Mouse (Mus musculus) left cerebral cortex, postnatal 14 days (tissue): ENCODE measurements around the gene Fads6. TPM values are rescaled to one million over a fixed set of nuclear protein-coding genes. Genes with fewer than 3 reads are reported as not detected.

Experiments used
- DNase-seq, 2 experiments: peaks; one replicate each; pipeline ENCODE4 v3.0.0; 2021 to 2022; ENCODE audit warnings: low spot score in 2 of 2, mixed read lengths in 1 of 2
- intact Hi-C: fragments of 180-260 bp; cut with DNase I; formaldehyde crosslinking; loops from one replicate; pipeline ENCODE4 v1.15.1; 2025
- microRNA-seq, 2 experiments: library from miRNA; unstranded; fragments of <30 nt; microRNA quantifications; one replicate each; pipeline ENCODE4 v1.2.0; 2022
- total RNA-seq, 2 experiments: library from RNA; stranded (reverse); gene quantifications; 2 replicates each; pipeline ENCODE4 v1.2.3; 2021

Gene Fads6
- total RNA-seq, 2 experiments from 2014 or later = 7.2 to 7.5 TPM

DNA sequence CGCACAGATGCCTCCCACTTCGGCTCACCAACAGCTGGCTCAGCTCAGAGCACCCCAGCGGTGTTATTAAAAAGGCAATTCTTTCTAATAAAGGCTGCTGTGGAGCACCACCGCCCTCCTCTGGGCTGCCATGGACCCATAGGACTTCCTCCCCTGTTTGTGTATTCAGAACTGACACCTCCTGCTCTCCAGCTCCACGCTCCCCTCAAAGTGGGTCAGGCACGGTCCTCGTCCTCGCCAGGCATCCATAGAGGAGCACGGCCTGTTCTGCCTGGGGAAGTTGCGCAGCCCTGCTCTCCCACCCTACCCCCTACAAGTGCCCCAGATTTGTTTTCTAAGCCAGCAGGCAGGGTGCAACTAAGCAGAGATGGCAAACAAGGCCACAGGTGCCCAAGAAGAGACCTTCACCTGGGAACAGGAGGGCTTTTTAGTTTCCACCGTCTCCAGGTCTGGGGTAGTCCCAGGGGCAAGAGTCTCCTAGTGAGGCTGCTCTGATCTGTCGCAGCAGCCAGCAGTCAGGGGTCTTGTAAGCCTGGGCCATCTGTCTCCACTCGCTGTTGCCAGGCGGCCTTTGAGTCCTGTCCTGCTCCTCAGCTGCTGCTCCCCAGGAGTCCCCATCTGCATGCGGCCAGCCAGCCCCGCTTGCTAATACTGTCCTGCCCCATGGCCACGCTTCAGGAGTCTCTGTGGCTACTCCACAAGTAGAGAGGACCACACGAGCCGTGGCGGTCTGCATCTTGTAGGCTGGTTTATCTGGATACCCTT is 63.8 kb downstream of the Fads6 start:
- peak; percentile 53 to 68 for DNase-seq
- intact Hi-C loops = no loop called here

DNA sequence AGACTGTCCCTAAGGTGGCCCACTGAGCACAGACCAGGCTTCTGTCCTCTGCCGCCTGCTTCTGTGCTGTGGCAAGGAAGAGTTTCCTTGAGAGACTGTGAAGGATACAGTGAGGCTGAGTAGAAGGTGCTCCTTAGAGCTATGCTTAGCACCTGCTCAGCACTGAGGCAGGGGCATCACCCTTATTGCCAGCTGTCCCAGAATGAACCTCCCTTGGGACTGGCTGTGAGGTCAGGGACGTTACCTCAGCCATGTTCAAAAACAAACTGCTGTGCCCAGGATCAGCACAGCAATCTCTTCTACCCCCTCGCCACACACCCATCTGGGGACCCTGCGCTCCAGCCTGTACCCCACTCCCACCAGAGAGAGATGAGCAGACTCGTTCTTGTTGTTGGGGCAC is 64.6 kb downstream of the Fads6 start:
- intact Hi-C loops = no loop called here
- DNase-seq = no peak

- intact Hi-C loops = no loop called here
- DNase-seq = no peak
Measured at GRCm38 (mm10) chr11:115231924-115232323, 65.5 kb downstream of the Fads6 start.

GRCm38 (mm10) chr11:115231168-115231915 is 66.1 kb downstream of the Fads6 start:
- DNase-seq = no peak
- intact Hi-C loops = no loop called here

Small RNA genes lying within 50 kb of the gene (microRNA-seq; reads per million reads assigned to microRNA genes)
- gene Gm25837 = 0 reads per million in 2 experiments

Other genes starting within 250 kb of the Fads6 start
- gene Cd300ld3, start 249.3 kb downstream of the Fads6 start, total RNA-seq = not detected
- gene Cd300e, start 235.5 kb downstream of the Fads6 start, total RNA-seq = not detected
- gene Rab37, start 206.2 kb downstream of the Fads6 start, total RNA-seq = under 1 TPM; 0.47 to 0.48 TPM
- under 1 TPM; 0.59 to 0.62 TPM for gene Cd300lf, start 163.7 kb downstream of the Fads6 start, total RNA-seq
- 10 to 100 TPM; 76.2 to 83.0 TPM for gene Slc9a3r1, start 134.3 kb downstream of the Fads6 start, total RNA-seq
- 10 to 100 TPM; 15.1 to 18.7 TPM for gene Tmem104, start 110.2 kb downstream of the Fads6 start, total RNA-seq
- gene Nat9, start 109.8 kb downstream of the Fads6 start, total RNA-seq = 10 to 100 TPM; 16.1 to 16.3 TPM
- 10 to 100 TPM; 39.9 TPM for gene Grin2c, start 30.4 kb downstream of the Fads6 start, total RNA-seq
- gene Fdxr, start 20.6 kb downstream of the Fads6 start, total RNA-seq = 10 to 100 TPM; 19.6 to 20.8 TPM
- under 1 TPM in 1 of 2 experiments, not detected in 1; 0.38 TPM for gene Otop2, start 9.5 kb upstream of the Fads6 start, total RNA-seq
- gene Ush1g, start 24.4 kb upstream of the Fads6 start, total RNA-seq = under 1 TPM; 0.33 to 0.44 TPM
- gene Otop3, start 37.1 kb upstream of the Fads6 start, total RNA-seq = not detected
- 100 to 1,000 TPM in 1 of 2 experiments, 10 to 100 TPM in 1; 98.7 to 101 TPM for gene Hid1, start 70.1 kb upstream of the Fads6 start, total RNA-seq
- 10 to 100 TPM; 15.4 to 17.0 TPM for gene Cdr2l, start 84.3 kb upstream of the Fads6 start, total RNA-seq
- gene Mrpl58, start 106.1 kb upstream of the Fads6 start, total RNA-seq = 100 to 1,000 TPM; 101 to 112 TPM
- 100 to 1,000 TPM; 423 to 448 TPM for gene Atp5h, start 122.3 kb upstream of the Fads6 start, total RNA-seq
- gene Kctd2, start 122.5 kb upstream of the Fads6 start, total RNA-seq = 10 to 100 TPM; 65.5 to 66.2 TPM
- gene Trim80, start 142.9 kb upstream of the Fads6 start, total RNA-seq = not detected
- gene Slc16a5, start 164.8 kb upstream of the Fads6 start, total RNA-seq = under 1 TPM in 1 of 2 experiments, not detected in 1; 0.15 TPM
- 10 to 100 TPM in 1 of 2 experiments, 1 to 10 TPM in 1; 9.7 to 10.1 TPM for gene Armc7, start 178.0 kb upstream of the Fads6 start, total RNA-seq
- gene Nt5c, start 194.2 kb upstream of the Fads6 start, total RNA-seq = 10 to 100 TPM; 75.9 TPM
- 100 to 1,000 TPM; 206 TPM for gene Jpt1, start 216.7 kb upstream of the Fads6 start, total RNA-seq
- 100 to 1,000 TPM; 338 to 354 TPM for gene Sumo2, start 238.6 kb upstream of the Fads6 start, total RNA-seq